Mouse (Mus musculus): ENCODE data around the gene Fbxw4.

- TF ChIP-seq CTCF (IDR thresholded peaks at IDR 0.05; ENCODE audit: low read depth, low read length), result no peak
- TF ChIP-seq GATA1 (IDR thresholded peaks at IDR 0.05; ENCODE audit: borderline replicate concordance, low read length), result no peak
Observed at GRCm38 (mm10) chr19:45635960-45636359, 24.2 kb downstream of the Fbxw4 start.
